Mouse (Mus musculus): ENCODE measurements at regions not wholly inside any gene's neighbourhood (a gene's known extent, or its start where the extent isn't known, plus 50 kb on each side); places are given as distances from the start of the nearest gene placed in this dataset.
"Not testable (repeated sequence)": the region's sequence is repeated elsewhere in the genome, so short reads cannot be mapped to it uniquely, and the experiment has no call there.

GRCm38 (mm10) chr12:56064183-56064582 lies 228.1 kb downstream of the Brms1l start:
- no peak for DNase-seq (ENCODE audit: low read depth, low spot score)

GRCm38 (mm10) chr12:56058876-56059275 lies 222.8 kb downstream of the Brms1l start:
- no peak for DNase-seq (ENCODE audit: low read depth, low spot score)

- DNase-seq (ENCODE audit: low read depth, low spot score), result peak; percentile 29
Observed at GRCm38 (mm10) chr12:56058463-56058862, 222.3 kb downstream of the Brms1l start.

- no peak for DNase-seq (ENCODE audit: low read depth, low spot score)
Observed at GRCm38 (mm10) chr12:56055382-56055781, 219.3 kb downstream of the Brms1l start.

GRCm38 (mm10) chr12:56046050-56046449 lies 209.9 kb downstream of the Brms1l start:
- no peak for DNase-seq (ENCODE audit: low read depth, low spot score)

GRCm38 (mm10) chr12:56020954-56021514 lies 184.9 kb downstream of the Brms1l start:
- DNase-seq (ENCODE audit: low read depth, low spot score), result no peak

GRCm38 (mm10) chr12:56020547-56020946 lies 184.4 kb downstream of the Brms1l start:
- DNase-seq (ENCODE audit: low read depth, low spot score), result no peak

- DNase-seq (ENCODE audit: low read depth, low spot score), result no peak
Observed at GRCm38 (mm10) chr12:56009976-56010375, 173.9 kb downstream of the Brms1l start.

- DNase-seq (ENCODE audit: low read depth, low spot score), result no peak
Observed at GRCm38 (mm10) chr12:56005846-56006245, 169.7 kb downstream of the Brms1l start.

GRCm38 (mm10) chr12:56005321-56005720 lies 169.2 kb downstream of the Brms1l start:
- no peak for DNase-seq (ENCODE audit: low read depth, low spot score)

- DNase-seq (ENCODE audit: low read depth, low spot score), result no peak
Observed at GRCm38 (mm10) chr12:56004479-56004878, 168.4 kb downstream of the Brms1l start.

GRCm38 (mm10) chr12:56003561-56003960 lies 167.4 kb downstream of the Brms1l start:
- no peak for DNase-seq (ENCODE audit: low read depth, low spot score)

GRCm38 (mm10) chr12:55996585-55997377 lies 160.7 kb downstream of the Brms1l start:
- DNase-seq (ENCODE audit: low read depth, low spot score), result no peak

GRCm38 (mm10) chr12:55983565-55984351 lies 147.6 kb downstream of the Brms1l start:
- DNase-seq (ENCODE audit: low read depth, low spot score), result no peak

GRCm38 (mm10) chr12:55983128-55983527 lies 147.0 kb downstream of the Brms1l start:
- no peak for DNase-seq (ENCODE audit: low read depth, low spot score)

- no peak for DNase-seq (ENCODE audit: low read depth, low spot score)
Observed at GRCm38 (mm10) chr12:55974262-55974661, 138.1 kb downstream of the Brms1l start.

GRCm38 (mm10) chr12:55959319-55959718 lies 123.2 kb downstream of the Brms1l start:
- not testable (repeated sequence) for DNase-seq (ENCODE audit: low read depth, low spot score)

GRCm38 (mm10) chr12:55940566-55940965 lies 104.4 kb downstream of the Brms1l start:
- DNase-seq (ENCODE audit: low read depth, low spot score), result no peak

- DNase-seq (ENCODE audit: low read depth, low spot score), result no peak
Observed at GRCm38 (mm10) chr12:55939281-55940142, 103.4 kb downstream of the Brms1l start.

GRCm38 (mm10) chr12:55934172-55934571 lies 98.0 kb downstream of the Brms1l start:
- DNase-seq (ENCODE audit: low read depth, low spot score), result no peak

- no peak for DNase-seq (ENCODE audit: low read depth, low spot score)
Observed at GRCm38 (mm10) chr12:55933417-55933816, 97.3 kb downstream of the Brms1l start.

All from retina, adult 2 months (tissue).